Mouse (Mus musculus): ENCODE measurements around the gene Hcn4.

Gene Hcn4

DNA sequence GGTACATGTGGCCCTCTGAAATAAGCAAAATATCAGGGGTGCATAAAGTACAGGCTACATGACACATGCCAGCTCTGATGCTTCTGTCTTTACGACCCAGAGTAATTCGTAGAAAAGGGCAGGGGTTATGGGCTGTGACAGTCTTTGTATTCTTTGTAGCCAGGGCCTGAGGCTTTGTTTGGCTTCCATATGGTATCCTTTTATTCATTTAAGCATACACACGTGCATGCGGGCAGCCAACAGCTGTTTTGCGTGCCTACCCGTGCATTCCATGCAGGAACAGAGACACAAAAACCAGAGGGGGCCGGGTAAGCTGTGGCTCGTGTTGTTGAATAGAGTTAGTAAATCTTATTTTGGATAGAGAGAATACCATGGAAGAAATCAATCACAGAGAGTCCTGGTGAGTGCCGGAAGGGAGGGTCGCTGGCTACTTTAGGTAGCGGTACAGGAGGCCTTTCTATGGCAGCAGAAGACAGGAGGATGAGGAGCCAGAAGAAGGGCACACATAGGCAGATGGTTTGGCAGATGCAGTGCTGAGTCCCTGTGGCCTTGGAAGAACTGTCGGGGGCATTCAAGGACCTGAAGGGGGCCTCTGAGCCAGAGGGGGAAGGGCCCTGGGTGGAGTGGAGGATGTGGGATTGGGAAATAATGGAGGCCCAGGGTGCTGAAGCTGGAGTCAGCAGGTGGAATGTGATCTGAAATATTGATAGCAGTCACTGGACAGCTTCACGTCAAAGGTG is 26.5 kb downstream of the Hcn4 start:
- DNase-seq (ENCODE audit: low spot score): no peak

DNA sequence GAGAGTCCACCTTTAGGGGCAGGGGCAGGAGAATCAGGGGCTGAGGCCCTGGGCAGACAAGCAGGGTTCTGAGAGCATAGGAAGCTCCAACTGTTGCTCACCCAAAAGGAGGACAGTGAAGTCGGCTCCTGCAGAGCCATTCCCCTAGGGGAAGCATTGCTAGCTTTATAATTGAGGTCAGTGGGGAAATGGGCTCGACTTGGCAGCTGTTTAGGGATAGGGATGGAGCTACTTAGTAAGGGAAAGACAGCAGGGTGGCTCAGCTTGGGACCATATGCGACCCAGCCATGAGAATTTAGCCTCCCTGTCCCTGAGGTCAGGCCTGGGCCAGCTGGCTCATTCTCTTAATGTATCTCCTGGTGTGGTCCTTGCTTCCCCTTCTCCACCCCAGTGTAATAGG is 31.7 kb downstream of the Hcn4 start:
- DNase-seq (ENCODE audit: low spot score): no peak

DNA sequence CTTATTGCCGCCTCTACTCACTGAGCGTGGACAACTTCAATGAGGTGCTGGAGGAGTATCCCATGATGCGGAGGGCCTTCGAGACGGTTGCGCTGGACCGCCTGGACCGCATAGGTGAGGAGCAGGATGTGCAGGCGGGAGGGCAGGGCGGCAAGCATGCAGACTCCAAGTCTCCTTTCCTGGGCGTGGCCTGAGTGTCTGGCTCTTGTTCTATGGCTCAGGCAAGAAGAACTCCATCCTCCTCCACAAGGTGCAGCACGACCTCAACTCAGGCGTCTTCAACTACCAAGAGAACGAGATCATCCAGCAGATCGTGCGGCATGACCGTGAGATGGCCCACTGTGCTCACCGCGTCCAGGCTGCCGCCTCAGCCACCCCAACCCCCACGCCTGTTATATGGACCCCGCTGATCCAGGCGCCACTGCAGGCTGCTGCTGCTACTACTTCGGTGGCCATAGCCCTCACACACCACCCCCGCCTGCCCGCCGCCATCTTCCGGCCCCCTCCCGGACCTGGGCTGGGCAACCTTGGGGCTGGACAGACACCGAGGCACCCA is 35.9 kb downstream of the Hcn4 start:
- DNase-seq (ENCODE audit: low spot score): no peak

DNA sequence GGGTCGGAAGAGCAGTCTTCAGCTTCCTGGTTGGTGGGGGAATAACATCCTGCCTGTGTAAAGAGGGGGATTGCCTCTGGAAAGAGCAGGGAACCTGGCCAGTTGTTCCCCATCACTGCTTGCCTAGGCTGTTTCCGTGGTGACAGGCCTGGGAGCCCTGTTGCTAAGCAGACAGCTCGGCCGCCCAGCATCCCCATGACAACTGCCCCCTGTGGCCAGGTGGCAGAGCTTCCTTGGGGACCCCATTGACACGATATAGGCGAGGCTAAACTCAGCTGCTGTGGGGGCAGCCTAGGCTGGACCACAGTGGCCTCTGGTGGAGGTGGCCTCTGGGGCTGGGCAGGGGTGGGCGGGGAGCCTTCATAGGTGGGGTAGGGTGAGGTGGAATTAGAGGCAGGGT is 40.6 kb downstream of the Hcn4 start:
- no peak for DNase-seq (ENCODE audit: low spot score)

DNA sequence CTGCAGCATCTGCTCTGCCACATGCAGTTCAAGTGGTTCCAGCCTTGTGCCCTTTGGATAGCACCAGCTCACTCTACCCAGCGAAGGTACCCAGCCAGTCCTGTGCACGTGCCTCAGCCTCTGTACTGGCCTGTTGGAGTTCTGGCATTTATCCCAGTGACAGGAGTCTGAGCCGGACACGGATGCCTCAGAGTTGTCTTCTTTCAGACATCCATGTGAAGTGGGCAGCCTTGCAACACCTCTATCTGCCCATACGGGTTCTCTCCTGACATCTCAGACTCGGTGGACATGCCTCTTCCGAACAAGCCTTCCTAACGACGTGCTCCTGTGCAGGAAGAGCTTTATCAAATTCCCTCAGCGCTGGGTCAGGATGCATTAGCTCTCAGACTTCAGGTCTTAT is 47.9 kb downstream of the Hcn4 start:
- no peak for DNase-seq (ENCODE audit: low spot score)

DNA sequence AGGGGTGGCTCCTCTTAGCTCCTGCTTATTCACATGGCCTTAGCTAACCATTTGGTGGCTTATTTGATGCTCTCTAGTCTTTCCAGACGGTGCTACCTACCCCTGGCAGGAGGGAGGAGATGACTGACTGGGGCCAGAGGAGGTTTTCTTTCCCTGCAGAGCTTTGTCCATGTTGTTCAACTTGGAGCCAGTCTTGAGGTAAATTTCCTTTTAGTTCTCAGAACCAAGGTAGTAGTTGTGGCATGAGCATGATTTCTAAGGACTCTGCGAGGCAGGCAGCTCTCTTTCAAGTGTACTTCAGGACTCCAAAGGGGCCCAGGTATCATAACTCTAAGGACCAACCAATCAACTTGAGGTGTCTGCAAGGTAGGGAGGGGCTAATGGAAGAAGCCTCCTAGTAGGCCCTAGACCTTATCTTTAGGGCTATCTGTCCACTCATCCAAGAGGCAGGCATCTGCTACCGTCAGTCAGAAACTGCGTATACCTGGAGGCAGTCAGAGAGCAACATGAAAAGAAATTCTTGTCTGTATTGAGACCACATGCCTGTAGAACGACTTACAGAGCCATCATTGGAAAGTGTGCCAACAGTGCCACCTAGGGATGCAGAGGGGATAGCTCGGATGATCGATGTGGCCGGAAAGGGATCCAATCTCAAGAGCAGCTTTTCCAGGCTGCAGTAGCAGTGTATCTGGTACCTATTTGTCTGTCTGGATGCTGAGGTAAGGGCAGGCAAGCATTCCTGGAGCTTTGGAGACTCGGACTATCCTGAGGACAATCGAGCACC is 50.5 kb downstream of the Hcn4 start:
- no peak for DNase-seq (ENCODE audit: low spot score)

DNA sequence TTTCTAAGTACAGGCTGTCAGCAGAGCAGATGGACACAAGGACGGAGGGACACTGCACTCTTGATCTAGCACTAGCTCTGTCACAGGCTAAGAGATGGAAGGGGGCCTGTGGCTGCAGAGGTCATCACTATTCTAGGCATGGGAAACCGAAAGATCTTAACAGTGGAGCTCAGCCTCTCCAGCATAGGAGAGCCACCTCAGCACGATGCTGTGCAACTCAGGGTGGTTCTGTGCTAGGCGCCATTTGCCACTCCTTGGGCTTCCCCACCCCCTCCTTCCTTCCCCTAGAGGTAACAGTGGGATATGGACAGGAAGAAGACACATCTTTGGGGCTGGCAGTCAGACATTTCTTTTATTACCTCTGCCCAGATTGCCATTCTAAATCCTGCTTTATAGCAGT is 51.1 kb downstream of the Hcn4 start:
- no peak for DNase-seq (ENCODE audit: low spot score)

DNA sequence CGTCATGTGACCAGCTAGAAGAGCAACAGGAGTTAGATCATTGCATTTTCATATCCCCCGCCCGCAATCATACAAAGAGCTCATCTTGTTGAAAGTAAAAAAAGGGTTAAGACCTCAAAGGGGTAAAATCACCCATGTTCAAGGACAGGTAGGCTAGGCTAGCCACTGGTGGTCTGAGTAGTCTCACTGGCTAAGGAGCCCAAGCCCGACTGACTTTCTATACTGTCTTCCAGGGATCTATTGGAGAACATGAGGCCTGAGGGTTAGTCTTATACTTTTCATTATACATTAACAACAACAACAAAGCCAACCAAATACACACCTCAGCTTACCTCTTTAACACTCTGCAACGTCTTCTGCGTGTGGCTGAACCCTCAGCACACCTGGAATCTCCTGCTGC is 52.2 kb downstream of the Hcn4 start:
- DNase-seq (ENCODE audit: low spot score): no peak

DNA sequence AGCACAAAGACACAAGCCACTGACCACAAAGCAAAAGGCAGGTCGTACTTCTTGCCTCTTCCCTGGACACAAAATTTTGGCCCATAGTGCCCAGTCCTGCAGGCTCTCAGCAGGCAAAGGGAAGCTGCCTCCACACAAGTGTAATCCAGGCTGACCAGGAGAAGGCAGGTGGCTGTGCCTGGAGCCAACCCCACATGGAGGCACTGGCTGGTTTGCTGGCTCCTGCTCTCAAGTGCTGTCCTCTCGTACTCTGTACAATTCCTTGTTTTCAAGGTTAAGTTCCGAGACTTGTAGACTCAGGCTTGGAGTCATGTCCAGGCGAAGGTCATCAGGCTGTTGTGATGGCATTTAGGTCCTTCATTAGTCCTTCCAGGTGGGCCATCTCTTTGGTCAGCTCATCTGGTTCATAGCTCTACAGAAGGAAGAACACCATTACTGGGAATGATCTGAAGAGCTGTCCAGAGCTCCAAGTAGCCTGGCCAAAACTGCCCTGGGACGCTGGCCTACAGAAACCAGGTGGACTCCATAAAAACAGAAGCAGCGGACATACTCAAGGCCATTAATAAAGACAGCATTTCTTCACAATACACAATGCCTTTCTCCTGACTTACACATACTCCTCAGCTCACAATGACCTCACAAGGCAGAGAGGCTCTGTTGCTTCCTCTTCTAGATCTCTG is 53.9 kb downstream of the Hcn4 start:
- DNase-seq (ENCODE audit: low spot score): no peak

DNA sequence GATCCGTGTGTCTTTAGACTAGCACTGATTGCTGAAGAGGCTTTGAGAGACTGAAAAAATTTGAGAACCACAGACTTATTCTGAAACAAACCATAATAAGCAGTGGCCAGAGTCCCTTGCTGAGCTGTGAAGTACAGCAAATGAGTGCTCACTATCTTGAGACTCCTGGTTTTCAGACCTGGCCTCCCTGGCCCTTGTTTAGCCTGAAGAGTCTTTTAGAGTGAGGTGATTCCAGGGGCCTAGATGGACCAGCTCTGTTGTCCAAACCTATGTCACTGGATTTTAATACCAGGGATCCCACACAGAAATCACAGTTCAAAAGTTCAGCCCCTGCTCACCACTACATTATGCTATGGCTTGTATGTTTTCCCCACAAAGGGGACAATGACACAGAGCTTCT is 56.6 kb downstream of the Hcn4 start:
- no peak for DNase-seq (ENCODE audit: low spot score)

DNA sequence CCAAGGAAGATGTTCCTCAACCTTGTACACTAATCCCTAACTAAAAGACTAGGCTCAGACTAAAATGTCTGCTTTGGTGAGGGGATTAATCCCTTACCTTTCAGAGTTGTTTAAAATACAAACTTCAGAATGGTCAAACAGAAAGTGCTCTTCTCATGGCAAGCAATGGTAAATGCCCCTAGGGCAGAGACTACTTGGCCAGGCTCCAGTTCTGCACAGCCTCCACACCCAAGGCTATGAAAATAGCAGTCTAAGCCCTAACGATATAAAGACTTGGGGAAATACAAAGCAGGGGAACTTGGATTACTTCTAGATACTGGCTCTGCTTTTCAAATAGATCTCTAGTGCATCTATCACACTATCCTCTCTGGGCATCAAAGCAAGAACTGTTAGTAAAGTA is 59.5 kb downstream of the Hcn4 start:
- DNase-seq (ENCODE audit: low spot score): no peak

DNA sequence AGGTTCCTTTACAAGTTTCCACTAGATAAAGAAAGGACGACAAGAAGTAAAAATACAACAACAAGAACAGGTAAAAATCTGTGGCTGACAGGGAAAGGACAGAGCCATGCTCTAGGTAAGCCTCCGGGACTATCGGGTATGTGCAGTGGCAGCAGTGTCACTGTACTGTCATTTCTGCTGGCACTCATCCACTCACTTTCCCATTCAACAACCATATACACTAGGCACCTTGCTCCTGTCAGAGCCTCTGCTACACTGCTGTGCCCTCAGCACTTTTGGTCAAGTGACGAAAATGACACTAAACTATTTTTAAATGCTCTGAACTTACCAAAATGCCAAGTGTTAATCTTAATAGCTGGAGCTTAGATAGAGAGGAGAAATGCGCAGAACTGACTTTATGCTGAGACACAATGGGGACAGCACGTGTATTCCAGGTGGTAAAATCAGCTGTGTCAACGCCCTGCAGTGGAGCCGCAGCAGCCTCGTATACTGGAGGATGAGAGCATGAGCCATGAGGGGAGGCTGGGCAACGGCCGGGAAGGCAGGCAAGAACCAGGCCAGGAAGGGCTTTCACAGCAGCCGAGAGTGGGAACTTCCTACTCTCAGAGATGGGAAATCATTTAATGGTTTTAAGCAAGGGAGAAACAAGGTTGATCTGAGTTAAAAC is 66.7 kb downstream of the Hcn4 start:
- DNase-seq (ENCODE audit: low spot score): no peak

DNA sequence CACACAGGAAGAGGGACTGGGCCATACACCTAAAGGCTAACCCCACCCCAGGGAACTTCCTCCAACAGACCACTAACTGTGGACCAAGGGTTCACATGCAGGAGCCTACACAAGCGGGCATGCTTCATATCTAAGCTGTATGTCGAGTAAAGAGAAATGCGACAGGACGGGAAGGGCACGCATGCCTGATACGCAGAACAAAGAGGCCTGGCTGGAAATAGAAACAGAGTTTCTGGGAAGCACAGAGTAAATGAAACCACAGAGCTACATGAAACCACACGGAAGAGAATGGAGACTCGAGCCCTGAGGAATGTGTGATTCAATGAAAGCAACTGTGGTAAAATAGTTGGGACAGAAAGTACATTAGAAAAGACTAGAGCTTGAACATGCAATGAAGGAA is 67.7 kb downstream of the Hcn4 start:
- DNase-seq (ENCODE audit: low spot score): no peak

DNA sequence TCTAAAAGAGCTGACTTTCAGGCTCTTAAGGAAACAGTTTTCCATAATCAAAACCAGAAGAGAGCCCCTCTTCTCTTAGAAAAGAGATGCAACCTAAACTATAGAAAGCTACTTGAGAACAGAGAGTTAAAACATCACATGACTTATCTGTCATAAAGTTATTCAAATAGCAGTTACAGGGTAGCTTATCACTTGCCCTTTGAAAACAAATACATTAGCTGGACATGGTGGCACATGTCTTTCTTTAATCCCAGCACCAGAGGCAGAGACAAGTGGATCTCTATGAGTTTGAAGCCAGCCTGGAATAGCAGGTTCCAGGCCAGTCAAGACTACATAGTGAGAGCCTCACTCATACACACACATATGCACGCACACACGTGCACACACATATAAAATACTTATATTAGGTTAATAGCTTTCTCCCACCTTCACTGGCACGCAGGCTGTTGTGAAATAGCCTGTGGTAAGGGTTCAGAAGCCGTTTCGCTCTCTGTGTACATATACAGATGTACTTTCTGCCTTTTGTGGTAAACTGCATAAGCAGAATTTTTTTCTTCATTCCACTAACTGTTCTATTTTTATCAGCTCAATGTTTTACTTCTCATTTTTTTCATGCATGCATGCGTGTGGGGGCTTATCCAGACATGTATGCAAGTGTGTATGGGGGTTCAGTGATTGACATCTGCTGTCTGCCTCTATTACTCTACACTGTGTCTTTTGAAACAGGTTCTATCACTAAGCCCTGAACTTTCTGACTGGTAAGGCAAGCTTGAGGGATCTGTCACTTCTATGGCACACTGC is 68.8 kb downstream of the Hcn4 start:
- DNase-seq (ENCODE audit: low spot score): no peak

DNA sequence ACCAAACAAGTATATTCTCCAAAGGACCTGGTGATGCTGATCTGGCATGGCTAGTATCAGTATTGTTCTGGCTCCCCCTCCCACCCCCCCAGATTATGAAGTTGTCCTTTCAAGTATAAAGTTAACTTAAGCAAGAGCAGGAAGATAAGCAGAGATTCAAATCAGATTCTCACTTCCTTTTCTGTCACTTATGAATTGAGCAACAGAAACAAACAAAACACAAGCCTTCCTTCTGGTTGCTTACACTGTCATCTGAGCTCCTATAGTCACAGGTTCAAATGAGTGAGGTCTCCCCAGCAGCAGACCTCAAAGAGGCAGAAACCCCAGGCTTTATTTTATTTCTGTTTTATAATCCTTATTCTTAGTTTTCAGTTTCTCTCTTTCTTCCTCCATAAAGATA is 76.4 kb downstream of the Hcn4 start:
- DNase-seq (ENCODE audit: low spot score): no peak

DNA sequence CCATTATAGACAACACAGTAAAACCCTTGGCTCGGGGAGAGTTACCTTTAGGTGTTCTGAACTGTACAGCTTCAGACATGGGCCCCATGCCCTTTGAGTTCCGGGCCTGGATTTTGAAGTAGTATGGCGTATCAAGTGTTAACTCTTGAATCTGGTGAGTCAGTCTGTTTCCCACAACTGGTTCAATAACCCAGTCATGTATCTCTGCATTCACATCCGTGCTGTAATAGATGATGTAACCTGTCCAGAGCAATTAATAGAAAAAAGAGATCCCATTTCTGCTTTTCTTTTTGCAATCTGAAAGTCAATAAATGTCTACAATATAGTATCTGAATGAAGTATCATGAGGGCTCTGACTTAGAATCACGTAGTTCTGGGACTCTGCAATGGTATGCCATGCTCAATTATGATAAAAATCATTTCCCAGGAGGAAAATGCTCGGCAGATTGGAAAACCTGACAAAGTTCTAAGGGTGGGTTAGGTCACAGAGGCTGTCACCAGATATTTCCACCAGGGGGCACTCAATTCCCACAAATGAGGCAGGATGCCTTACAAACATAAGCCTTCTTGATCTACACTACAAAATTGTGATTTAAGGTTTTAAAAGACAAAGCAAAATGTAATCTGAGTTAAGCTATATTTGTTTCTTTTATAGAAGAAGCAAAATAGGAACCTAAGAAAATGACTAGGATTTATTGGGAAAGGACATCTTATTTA is 79.8 kb downstream of the Hcn4 start:
- DNase-seq (ENCODE audit: low spot score): no peak

Data from urinary bladder, postnatal 10 days (tissue).